14 mouse cellular contexts compared by ENCODE assay signal in genomic region chr14:31232404-31233069, GRCm38 (mm10). TPM values are rescaled to one million over a fixed set of nuclear protein-coding genes. Genes with fewer than 3 reads are reported as not detected.
DNase-seq lines count a peak whose midpoint lies in the region; ATAC-seq lines count a peak whose summit lies in the region.
"Had no signal": no experiment of that assay in that cellular context is flagged by ENCODE, and none has a peak within 500 bp of the region (broad histone marks: within the 10 kb centered on the region; RNA-seq: fewer than 3 reads in every experiment).

No protein-coding gene starts in this region.

- no peaks in the 10 kb centered on the region for H3K9me3 ChIP-seq in kidney, embryonic 16.5 days (ENCODE audit: low read length)
- no peaks in the 10 kb centered on the region for H3K9me3 ChIP-seq in hindbrain, embryonic 14.5 days (ENCODE audit: control insufficient read depth, low read length)
- H3K9me3 ChIP-seq: hindbrain, embryonic 15.5 days had no signal

- no peaks in the 10 kb centered on the region for H3K27me3 ChIP-seq in kidney, embryonic 16.5 days (ENCODE audit: insufficient read depth, low read length)
- H3K27me3 ChIP-seq in hindbrain, embryonic 14.5 days (ENCODE audit: control insufficient read depth, insufficient read depth, low read length), result no peaks in the 10 kb centered on the region
- H3K27me3 ChIP-seq: hindbrain, embryonic 15.5 days had no signal

- intact Hi-C loops in gastrocnemius, postnatal 36 days (cut with DNase I), result loop anchor here (1.0 kb wide), 1 partner anchor 17 kb away; no protein-coding TSS in a partner anchor
- intact Hi-C loops in gastrocnemius, postnatal 14 days (cut with DNase I; ENCODE audit: low total_unique reads), result no loop called here

- no peak overlapping the region for H3K4me2 ChIP-seq in kidney, embryonic 16.5 days (replicated peaks; ENCODE audit: low read depth, low read length)
- H3K4me2 ChIP-seq in hindbrain, embryonic 14.5 days (replicated peaks), result no peak overlapping the region
- H3K4me2 ChIP-seq: hindbrain, embryonic 15.5 days had no signal

- H3K27ac ChIP-seq in kidney, embryonic 16.5 days (ENCODE audit: low read length), result peak overlapping the region; percentile 70
- H3K27ac ChIP-seq in hindbrain, embryonic 14.5 days, result no peak overlapping the region
- H3K27ac ChIP-seq: hindbrain, embryonic 15.5 days; left cerebral cortex, adult 2 months had no signal

- no peak overlapping the region for H3K4me3 ChIP-seq in kidney, embryonic 16.5 days (ENCODE audit: low read length)
- H3K4me3 ChIP-seq in hindbrain, embryonic 14.5 days (replicated peaks; ENCODE audit: low read length), result no peak overlapping the region
- H3K4me3 ChIP-seq: hindbrain, embryonic 15.5 days; left cerebral cortex, adult 2 months had no signal

- H3K4me1 ChIP-seq in kidney, embryonic 16.5 days (ENCODE audit: insufficient read depth, low read length), result peaks cover 49% of the 10 kb centered on the region
- H3K4me1 ChIP-seq in hindbrain, embryonic 14.5 days (replicated peaks; ENCODE audit: control insufficient read depth, insufficient read depth, low read length), result 0 out of 2 replicates have a peak, but pooled peaks cover 3% of the 10 kb centered on the region

- no peaks in the 10 kb centered on the region for H3K36me3 ChIP-seq in kidney, embryonic 16.5 days (ENCODE audit: insufficient read depth, low read length)
- H3K36me3 ChIP-seq in hindbrain, embryonic 14.5 days (replicated peaks; ENCODE audit: control insufficient read depth, insufficient read depth), result no peaks in the 10 kb centered on the region
- H3K36me3 ChIP-seq: hindbrain, embryonic 15.5 days had no signal

- no peak for ATAC-seq in kidney, embryonic 16.5 days (ENCODE audit: low FRiP score, low TSS enrichment)
- no peak for ATAC-seq in megakaryocyte progenitor cell, adult 5-6 weeks (replicated peaks; ENCODE audit: poor library complexity)
- no peak for ATAC-seq in hindbrain, embryonic 14.5 days (ENCODE audit: low FRiP score)

- WGBS in kidney, embryonic 16.5 days, result 80% methylated on average over 13 of the region's 13 CpGs
- 83% methylated on average over 13 of the region's 13 CpGs for WGBS in hindbrain, embryonic 14.5 days

- peak; percentile 16 to 25 for DNase-seq in gastrocnemius, postnatal 36 days
- DNase-seq in gastrocnemius, postnatal 14 days, result no peak
- no peak for DNase-seq in kidney, adult 8-10 months
- peak; percentile 46 for DNase-seq in testis, postnatal 10 days (ENCODE audit: low spot score)
- no peak for DNase-seq in testis, postnatal 14 days (ENCODE audit: low spot score)
- DNase-seq in hindbrain, embryonic 14.5 days (ENCODE audit: low spot score), result no peak
- DNase-seq: cerebellum, adult 18-20 months; thymus, postnatal 4 days had no signal

- peak overlapping the region; percentile 39; the same call in 1 of the 2 replicates for H3K9ac ChIP-seq in kidney, embryonic 16.5 days (replicated peaks; ENCODE audit: low read length)
- H3K9ac ChIP-seq in hindbrain, embryonic 14.5 days, result no peak overlapping the region
- H3K9ac ChIP-seq: hindbrain, embryonic 15.5 days had no signal

RNA-seq across cellular contexts. Expression of gene Sema3g, which starts 14.9 kb away (rescaled TPM):
- 1 to 10 TPM; 6.0 to 8.1 TPM for total RNA-seq in gastrocnemius, postnatal 36 days (2021)
- 1 to 10 TPM; 7.2 to 8.7 TPM for total RNA-seq in gastrocnemius, postnatal 14 days (2021)
- polyA plus RNA-seq in kidney, embryonic 16.5 days (2015; fragmentation: Nextera tagmentation; extraction: Ambion mirVana), result 5.3 and 5.4 TPM in 2 replicates
- total RNA-seq in megakaryocyte progenitor cell, adult 5-6 weeks (2015), result 0.02 TPM in 1 of 2 replicates, not detected in the other
- total RNA-seq in megakaryocyte progenitor cell, adult 5-6 weeks (2017), result 0.04 TPM in 1 of 2 replicates, not detected in the other
- 0.27 and 0.32 TPM in 2 replicates for polyA plus RNA-seq in hindbrain, embryonic 14.5 days (2014; fragmentation: Nextera tagmentation; extraction: Ambion mirVana)

RNA-seq across cellular contexts. Expression of gene Nisch, which starts 15.8 kb away (rescaled TPM):
- total RNA-seq in gastrocnemius, postnatal 36 days (2021), result 10 to 100 TPM; 54.4 to 63.2 TPM
- total RNA-seq in gastrocnemius, postnatal 14 days (2021), result 100 to 1,000 TPM in 1 of 2 experiments, 10 to 100 TPM in 1; 93.2 to 102 TPM
- 419 and 421 TPM in 2 replicates for polyA plus RNA-seq in kidney, embryonic 16.5 days (2015; fragmentation: Nextera tagmentation; extraction: Ambion mirVana)
- 94.2 and 113 TPM in 2 replicates for total RNA-seq in megakaryocyte progenitor cell, adult 5-6 weeks (2015)
- total RNA-seq in megakaryocyte progenitor cell, adult 5-6 weeks (2017), result 69.7 and 88.2 TPM in 2 replicates
- polyA plus RNA-seq in hindbrain, embryonic 14.5 days (2014; fragmentation: Nextera tagmentation; extraction: Ambion mirVana), result 304 and 309 TPM in 2 replicates

RNA-seq across cellular contexts. Expression of gene Phf7, which starts 18.6 kb away (rescaled TPM):
- total RNA-seq in gastrocnemius, postnatal 36 days (2021), result 1 to 10 TPM; 6.8 to 8.6 TPM
- 1 to 10 TPM; 5.5 to 6.3 TPM for total RNA-seq in gastrocnemius, postnatal 14 days (2021)
- polyA plus RNA-seq in kidney, embryonic 16.5 days (2015; fragmentation: Nextera tagmentation; extraction: Ambion mirVana), result 13.9 TPM in 2 replicates
- 14.9 and 16.4 TPM in 2 replicates for total RNA-seq in megakaryocyte progenitor cell, adult 5-6 weeks (2015)
- 9.0 and 11.4 TPM in 2 replicates for total RNA-seq in megakaryocyte progenitor cell, adult 5-6 weeks (2017)
- polyA plus RNA-seq in hindbrain, embryonic 14.5 days (2014; fragmentation: Nextera tagmentation; extraction: Ambion mirVana), result 10.4 and 10.7 TPM in 2 replicates

RNA-seq across cellular contexts. Expression of gene Bap1, which starts 18.7 kb away (rescaled TPM):
- 10 to 100 TPM; 41.5 to 43.2 TPM for total RNA-seq in gastrocnemius, postnatal 36 days (2021)
- 10 to 100 TPM; 35.2 to 40.4 TPM for total RNA-seq in gastrocnemius, postnatal 14 days (2021)
- 105 and 106 TPM in 2 replicates for polyA plus RNA-seq in kidney, embryonic 16.5 days (2015; fragmentation: Nextera tagmentation; extraction: Ambion mirVana)
- total RNA-seq in megakaryocyte progenitor cell, adult 5-6 weeks (2015), result 24.9 and 27.2 TPM in 2 replicates
- 36.3 and 46.4 TPM in 2 replicates for total RNA-seq in megakaryocyte progenitor cell, adult 5-6 weeks (2017)
- 93.3 and 94.1 TPM in 2 replicates for polyA plus RNA-seq in hindbrain, embryonic 14.5 days (2014; fragmentation: Nextera tagmentation; extraction: Ambion mirVana)

RNA-seq across cellular contexts. Expression of gene Tnnc1, which starts 24.4 kb away (rescaled TPM):
- total RNA-seq in gastrocnemius, postnatal 36 days (2021), result 100 to 1,000 TPM; 121 to 774 TPM
- total RNA-seq in gastrocnemius, postnatal 14 days (2021), result 100 to 1,000 TPM; 273 to 573 TPM
- 10.2 and 10.6 TPM in 2 replicates for polyA plus RNA-seq in kidney, embryonic 16.5 days (2015; fragmentation: Nextera tagmentation; extraction: Ambion mirVana)
- total RNA-seq in megakaryocyte progenitor cell, adult 5-6 weeks (2015), result 0.94 TPM in 1 of 2 replicates, not detected in the other
- total RNA-seq in megakaryocyte progenitor cell, adult 5-6 weeks (2017), result 0.54 and 0.87 TPM in 2 replicates
- 2.4 and 3.2 TPM in 2 replicates for polyA plus RNA-seq in hindbrain, embryonic 14.5 days (2014; fragmentation: Nextera tagmentation; extraction: Ambion mirVana)
- total RNA-seq: MEL had no signal
- polyA plus RNA-seq: liver, adult 2 months had no signal

Comparison
In these comparisons a context has a peak if more than half of its experiments do, and no peak if none do; other contexts are left out.
1. DNase-seq: peak in gastrocnemius, postnatal 36 days (2 of 2) and testis, postnatal 10 days (single experiment); none in gastrocnemius, postnatal 14 days (single experiment), kidney, adult 8-10 months (0 of 2), testis, postnatal 14 days (single experiment) and hindbrain, embryonic 14.5 days (single experiment).
2. RNA of gene Sema3g, which starts 14.9 kb away (total RNA-seq): 7.2 to 8.7 TPM in gastrocnemius, postnatal 14 days and 6.0 to 8.1 TPM in gastrocnemius, postnatal 36 days; 0.02 to 0.04 TPM in megakaryocyte progenitor cell, adult 5-6 weeks; every median in the first group is over 4 times any median in the second.